In the genomic region with DNA sequence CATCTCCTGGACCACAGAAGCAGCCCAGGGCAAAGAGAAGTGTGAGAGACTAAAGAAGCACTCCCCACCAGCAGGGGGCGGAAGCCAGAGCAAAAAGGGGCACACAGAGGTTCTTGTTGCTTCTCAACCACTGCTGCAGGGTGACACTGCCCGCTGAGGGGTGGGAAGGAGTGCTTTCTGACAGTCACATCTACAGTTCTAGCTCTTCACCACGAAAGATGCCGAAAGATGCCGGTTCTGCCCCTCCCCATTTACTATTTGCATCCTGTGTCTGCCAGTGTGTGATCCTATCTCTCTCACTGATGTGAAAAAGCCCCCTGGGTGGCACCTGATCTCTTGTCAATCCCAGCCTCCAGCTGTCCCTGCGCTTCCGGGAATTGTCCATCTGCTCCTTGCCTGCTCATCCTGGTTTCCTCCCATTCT, we compare ENCODE assay signal across 8 mouse cellular contexts.
A peak's percentile ranks its signal among the peaks of the same experiment; 100 is the strongest.
DNase-seq lines count a peak whose midpoint lies in the region; ATAC-seq lines count a peak whose summit lies in the region.

No protein-coding gene starts in this region.

- DNase-seq in cerebellum, postnatal 10 days: peak; percentile 50 to 57
- no peak for DNase-seq in cerebellum, adult 9-11 months
- peak; percentile 37 for DNase-seq in liver
- DNase-seq in liver, embryonic 11.5 days (ENCODE audit: low spot score): no peak
- peak; percentile 14 for DNase-seq in brain, adult 2 months (ENCODE audit: low read depth, low spot score)
- peak; percentile 67 to 72 for DNase-seq in kidney, postnatal 4 days
- DNase-seq in spleen, postnatal 36 days (ENCODE audit: low spot score in 2 of 2): peak; percentile 10 to 18
- no peak for DNase-seq in layer of hippocampus, adult 8-10 months (ENCODE audit: low spot score in 2 of 2)

- no peak overlapping the region for H3K4me2 ChIP-seq in liver, embryonic 11.5 days

- H3K36me3 ChIP-seq in liver, embryonic 11.5 days (ENCODE audit: control insufficient read depth, insufficient read depth, low read length): no peaks in the 10 kb centered on the region

- H3K27ac ChIP-seq in liver, embryonic 11.5 days (ENCODE audit: low read depth, low read length): no peak overlapping the region

- H3K4me3 ChIP-seq in liver, embryonic 11.5 days (ENCODE audit: low read depth, low read length): no peak overlapping the region

- ATAC-seq in liver, embryonic 11.5 days (replicated peaks; ENCODE audit: low FRiP score): no peak

- H3K4me1 ChIP-seq in liver, embryonic 11.5 days (replicated peaks; ENCODE audit: control insufficient read depth, insufficient read depth, low read length): no peaks in the 10 kb centered on the region

- H3K9me3 ChIP-seq in liver, embryonic 11.5 days (ENCODE audit: control insufficient read depth, low read length): no peaks in the 10 kb centered on the region

- WGBS in liver, embryonic 11.5 days: 33% methylated on average over 7 of the region's 7 CpGs

- no peak overlapping the region for H3K9ac ChIP-seq in liver, embryonic 11.5 days (ENCODE audit: low read depth, low read length)

- H3K27me3 ChIP-seq in liver, embryonic 11.5 days (replicated peaks; ENCODE audit: control insufficient read depth, insufficient read depth, low read length): no peaks in the 10 kb centered on the region

Comparison
In these comparisons a context has a peak if more than half of its experiments do, and no peak if none do; other contexts are left out.
1. DNase-seq: peak in cerebellum, postnatal 10 days (2 of 2), liver (single experiment), brain, adult 2 months (single experiment), kidney, postnatal 4 days (2 of 2) and spleen, postnatal 36 days (2 of 2); none in cerebellum, adult 9-11 months (single experiment), liver, embryonic 11.5 days (single experiment) and layer of hippocampus, adult 8-10 months (0 of 2).